Mouse (Mus musculus) left cerebral cortex, adult 18-20 months (tissue): Measurements from ENCODE around the gene Ift20. TPM values are rescaled to one million over a fixed set of nuclear protein-coding genes. Genes with fewer than 3 reads are reported as not detected.

Source experiments
- DNase-seq, 2 experiments: peaks; one replicate each; pipeline ENCODE4 v3.0.0; 2021 to 2022; ENCODE audit warnings: low spot score in 2 of 2, mixed read lengths in 1 of 2
- long read RNA-seq, 2 experiments: library from polyadenylated mRNA; stranded (forward); transcript quantifications; one replicate each; pipeline ENCODE4 v2.0.0; 2021
- total RNA-seq, 2 experiments: library from RNA; stranded (reverse); gene quantifications; 2 replicates each; pipeline ENCODE4 v1.2.3; 2021

Gene Ift20
- total RNA-seq = 10 to 100 TPM; 81.6 to 85.9 TPM
- long read RNA-seq, experiment 1, transcript Ift20-203 (6 exons, 1,141 nt) = major isoform, 113 of 163 reads
- long read RNA-seq, experiment 1, transcript Ift20-204 (5 exons, 1,167 nt) = minor isoform, 33 of 163 reads
- long read RNA-seq, experiment 1, partial matches to known transcripts = 8 of 163 reads
- long read RNA-seq, experiment 1, other reads (novel, unspliced or antisense) = 3 of 163 reads
- long read RNA-seq, experiment 2, transcript Ift20-204 (5 exons, 1,167 nt) = minor isoform, 17 of 134 reads
- long read RNA-seq, experiment 2, transcript Ift20-202 (5 exons, 582 nt) = minor isoform, 5 of 134 reads
- long read RNA-seq, experiment 2, transcript Ift20-203 (6 exons, 1,141 nt) = major isoform, 94 of 134 reads
- long read RNA-seq, experiment 2, partial matches to known transcripts = 7 of 134 reads
- long read RNA-seq, experiment 2, other reads (novel, unspliced or antisense) = 8 of 134 reads

- peak; percentile 96 to 98 for DNase-seq
Measured at GRCm38 (mm10) chr11:78536080-78536689, at the start of gene Ift20, which contains the start of gene Tnfaip1. Gene Ift20 (plus strand): TSS chr11:78536361. Gene Tnfaip1 (minus strand): TSS chr11:78536332.

- DNase-seq = peak; percentile 65 to 77
Measured at GRCm38 (mm10) chr11:78488168-78488567, 48.0 kb upstream of the Ift20 start.

- peak; percentile 53 to 68 for DNase-seq
Measured at GRCm38 (mm10) chr11:78490781-78491241, 45.4 kb upstream of the Ift20 start.

- no peak for DNase-seq
Measured at GRCm38 (mm10) chr11:78495904-78496303, 40.3 kb upstream of the Ift20 start.

- peak; percentile 42 to 56 for DNase-seq
Measured at GRCm38 (mm10) chr11:78497071-78497541, 39.1 kb upstream of the Ift20 start.

GRCm38 (mm10) chr11:78497544-78498522 lies 38.3 kb upstream of the Ift20 start, which contains the start of gene Sarm1:
Gene Sarm1 (minus strand): TSS chr11:78497754.
- DNase-seq = peak; percentile 96

GRCm38 (mm10) chr11:78499004-78499403 lies 37.2 kb upstream of the Ift20 start, which contains the start of gene Vtn:
Gene Vtn (plus strand): TSS chr11:78499091.
- DNase-seq = no peak

- DNase-seq = no peak
Measured at GRCm38 (mm10) chr11:78499543-78499942, 36.6 kb upstream of the Ift20 start.

GRCm38 (mm10) chr11:78500623-78501202 lies 35.4 kb upstream of the Ift20 start:
- DNase-seq = no peak

GRCm38 (mm10) chr11:78501529-78501928 lies 34.6 kb upstream of the Ift20 start:
- no peak for DNase-seq

- DNase-seq = no peak
Measured at GRCm38 (mm10) chr11:78502909-78503650, 33.1 kb upstream of the Ift20 start, which contains the start of gene Sebox. Gene Sebox (plus strand): TSS chr11:78503447.

GRCm38 (mm10) chr11:78505430-78505829 lies 30.7 kb upstream of the Ift20 start:
- no peak for DNase-seq

- DNase-seq = no peak
Measured at GRCm38 (mm10) chr11:78509148-78509547, 27.0 kb upstream of the Ift20 start.

GRCm38 (mm10) chr11:78512025-78512957 lies 23.9 kb upstream of the Ift20 start, which contains the start of the genes Tmem199 and Poldip2:
Gene Tmem199 (minus strand): TSS chr11:78512172.
Gene Poldip2 (plus strand): TSS chr11:78512193.
- peak; percentile 85 to 91 for DNase-seq

- DNase-seq = no peak
Measured at GRCm38 (mm10) chr11:78513106-78513790, 22.9 kb upstream of the Ift20 start.

GRCm38 (mm10) chr11:78515549-78516325 lies 20.4 kb upstream of the Ift20 start:
- DNase-seq = no peak

GRCm38 (mm10) chr11:78518931-78519330 lies 17.2 kb upstream of the Ift20 start:
- DNase-seq = no peak
